Mouse (Mus musculus): ENCODE measurements around the gene Hnrnpab. TPM values are rescaled to one million over a fixed set of nuclear protein-coding genes. Genes with fewer than 3 reads are reported as not detected.

Gene Hnrnpab
- polyA plus RNA-seq, 1 experiment from 2014 or later, result 402 TPM

DNA sequence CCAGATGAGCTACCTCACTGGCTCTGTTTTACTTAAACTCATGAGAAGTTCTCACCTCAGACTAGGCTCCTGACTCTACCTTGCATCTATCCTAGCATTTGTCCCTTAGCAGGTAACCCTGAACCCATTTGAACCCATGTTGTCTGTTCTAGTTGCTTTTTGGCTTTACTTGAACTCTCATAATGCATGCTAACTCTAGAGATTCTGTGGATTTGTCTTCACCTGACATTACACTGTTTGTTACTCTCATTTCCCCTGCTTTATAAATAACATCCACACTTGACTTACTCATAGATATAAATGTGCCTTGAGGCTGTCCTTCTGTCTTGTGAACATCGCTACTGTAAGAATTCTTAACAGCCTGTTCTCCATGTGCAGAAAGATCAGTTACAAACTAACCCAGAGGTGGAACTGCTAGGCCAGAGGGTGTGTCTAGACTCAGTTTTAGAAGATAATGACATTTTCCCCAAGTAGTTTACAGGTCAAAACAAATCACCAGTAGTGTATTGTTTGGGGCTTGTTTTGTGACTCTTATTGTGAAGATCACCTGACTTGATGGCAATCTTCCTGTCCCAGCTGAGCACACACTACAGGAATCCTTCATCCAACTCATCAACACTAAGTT is 11.1 kb downstream of the Hnrnpab start:
- Histone ChIP-seq H3K9ac (no peak overlapping the region), H3K4me2 (no peak overlapping the region), H3K36me3 (peaks cover 69% of the 10 kb centered on the region), H3K27ac (no peak overlapping the region), H3K27me3 (replicated peaks) (no peaks in the 10 kb centered on the region), H3K4me3 (replicated peaks) (no peak overlapping the region), H3K9me3 (no peaks in the 10 kb centered on the region), H3K4me1 (0 out of 2 replicates have a peak, but pooled peaks cover 4% of the 10 kb centered on the region)
- ATAC-seq (ENCODE audit: insufficient read depth, low FRiP score, low read depth), result no peak
- WGBS, result 92% methylated on average over 1 of the region's 1 CpGs

DNA sequence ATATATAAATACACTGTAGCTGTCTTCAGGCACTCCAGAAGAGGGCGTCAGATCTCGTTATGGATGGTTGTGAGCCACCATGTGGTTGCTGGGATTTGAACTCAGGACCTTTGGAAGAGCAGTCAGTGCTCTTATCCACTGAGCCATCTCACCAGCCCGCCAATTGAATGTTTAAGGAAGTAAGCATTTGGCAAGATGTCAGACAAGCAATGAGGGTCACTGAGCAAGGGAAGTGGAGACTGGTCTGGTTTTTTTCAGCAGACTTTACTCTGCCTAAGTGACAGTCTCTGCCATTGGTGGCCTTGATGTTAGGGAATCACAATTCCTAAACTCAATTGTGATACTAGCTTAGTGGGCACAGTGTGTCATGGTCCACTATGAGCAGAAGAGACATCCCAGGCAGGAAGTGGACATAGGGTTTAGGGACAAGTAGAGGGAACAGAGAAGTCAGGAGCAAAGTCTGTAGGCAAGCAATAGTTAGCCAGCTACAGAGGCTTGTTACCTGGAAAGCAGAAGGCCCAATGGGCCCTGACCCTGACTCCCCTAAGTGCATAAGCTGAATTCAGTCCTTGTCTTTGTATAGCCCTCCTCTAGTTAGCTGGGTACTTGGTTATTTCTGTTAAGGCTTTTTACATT is 11.8 kb downstream of the Hnrnpab start:
- H3K4me1 ChIP-seq, result 0 out of 2 replicates have a peak, but pooled peaks cover 4% of the 10 kb centered on the region
- peaks cover 63% of the 10 kb centered on the region for H3K36me3 ChIP-seq
- H3K27ac ChIP-seq, result no peak overlapping the region
- ATAC-seq (ENCODE audit: insufficient read depth, low FRiP score, low read depth), result no peak
- H3K27me3 ChIP-seq (replicated peaks), result no peaks in the 10 kb centered on the region
- no peak overlapping the region for H3K9ac ChIP-seq
- H3K9me3 ChIP-seq, result no peaks in the 10 kb centered on the region
- no peak overlapping the region for H3K4me3 ChIP-seq (replicated peaks)
- H3K4me2 ChIP-seq, result no peak overlapping the region
- 57% methylated on average over 3 of the region's 3 CpGs for WGBS

DNA sequence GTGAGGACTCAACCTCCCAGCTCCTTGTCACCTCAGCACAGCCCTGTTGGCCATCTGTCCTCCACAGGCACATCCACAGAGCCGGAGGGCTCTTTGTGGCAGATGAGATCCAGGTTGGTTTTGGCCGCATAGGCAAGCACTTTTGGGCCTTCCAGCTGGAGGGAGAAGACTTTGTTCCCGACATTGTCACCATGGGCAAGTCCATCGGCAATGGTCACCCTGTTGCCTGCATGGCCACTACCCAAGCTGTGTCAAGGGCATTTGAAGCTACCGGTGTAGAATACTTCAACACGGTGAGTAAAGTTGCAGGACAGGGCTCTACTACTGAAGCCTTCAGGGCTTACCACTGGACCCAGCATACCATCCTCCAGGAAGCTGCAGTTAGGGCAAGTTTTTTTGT is 12.8 kb downstream of the Hnrnpab start:
- H3K36me3 ChIP-seq, result peaks cover 62% of the 10 kb centered on the region
- no peak for ATAC-seq (ENCODE audit: insufficient read depth, low FRiP score, low read depth)
- no peak overlapping the region for H3K27ac ChIP-seq
- H3K27me3 ChIP-seq (replicated peaks), result no peaks in the 10 kb centered on the region
- WGBS, result 94% methylated on average over 6 of the region's 6 CpGs
- H3K4me3 ChIP-seq (replicated peaks), result no peak overlapping the region
- no peaks in the 10 kb centered on the region for H3K9me3 ChIP-seq
- H3K4me1 ChIP-seq, result 0 out of 2 replicates have a peak, but pooled peaks cover 4% of the 10 kb centered on the region
- H3K4me2 ChIP-seq, result no peak overlapping the region
- no peak overlapping the region for H3K9ac ChIP-seq

DNA sequence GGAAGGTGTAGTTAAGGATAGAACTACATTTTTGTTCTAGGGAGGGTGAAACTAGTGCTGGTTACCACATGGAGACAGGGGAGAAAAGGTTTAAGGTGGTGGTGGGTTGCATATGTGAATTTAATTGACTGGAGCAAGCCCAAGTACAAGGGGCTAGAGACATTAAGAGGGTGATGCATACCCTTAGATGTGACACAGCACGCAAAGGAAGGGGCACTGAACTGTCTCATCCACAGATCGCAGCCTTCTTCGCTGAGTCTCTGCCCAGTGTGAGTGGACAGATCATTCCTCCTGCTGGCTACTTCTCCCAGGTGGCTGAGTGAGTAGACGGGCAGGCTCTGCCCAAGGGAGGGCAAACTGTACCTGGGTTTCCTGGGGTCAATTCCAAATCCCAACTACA is 13.3 kb downstream of the Hnrnpab start:
- Histone ChIP-seq H3K4me1 (0 out of 2 replicates have a peak, but pooled peaks cover 4% of the 10 kb centered on the region), H3K9ac (no peak overlapping the region), H3K36me3 (peaks cover 61% of the 10 kb centered on the region), H3K4me3 (replicated peaks) (no peak overlapping the region), H3K27ac (no peak overlapping the region), H3K9me3 (no peaks in the 10 kb centered on the region), H3K27me3 (replicated peaks) (no peaks in the 10 kb centered on the region), H3K4me2 (no peak overlapping the region)
- 91% methylated on average over 4 of the region's 4 CpGs for WGBS
- ATAC-seq (ENCODE audit: insufficient read depth, low FRiP score, low read depth), result no peak

DNA sequence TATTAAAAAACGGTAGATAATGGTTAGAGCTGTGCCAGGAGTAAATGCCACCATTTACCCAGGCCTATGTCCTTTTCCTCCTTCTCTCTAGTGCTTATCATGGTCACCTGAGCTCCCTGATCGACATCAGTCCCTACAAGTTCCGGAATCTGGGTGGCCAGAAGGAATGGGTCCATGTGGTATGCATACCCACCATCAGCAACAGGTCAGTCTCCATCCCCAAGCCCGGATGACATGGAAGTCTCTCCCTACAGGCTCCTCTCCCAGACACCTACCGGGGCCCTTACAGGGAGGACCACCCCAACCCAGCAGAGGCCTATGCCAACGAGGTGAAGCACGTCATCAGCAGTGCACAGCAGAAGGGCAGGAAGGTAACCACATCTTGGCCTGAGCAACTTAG is 14.7 kb downstream of the Hnrnpab start:
- Histone ChIP-seq H3K9ac (no peak overlapping the region), H3K27ac (no peak overlapping the region), H3K4me1 (0 out of 2 replicates have a peak, but pooled peaks cover 6% of the 10 kb centered on the region), H3K4me2 (no peak overlapping the region), H3K27me3 (replicated peaks) (no peaks in the 10 kb centered on the region), H3K9me3 (no peaks in the 10 kb centered on the region), H3K4me3 (replicated peaks) (no peak overlapping the region), H3K36me3 (peaks cover 61% of the 10 kb centered on the region)
- 88% methylated on average over 7 of the region's 7 CpGs for WGBS
- no peak for ATAC-seq (ENCODE audit: insufficient read depth, low FRiP score, low read depth)

DNA sequence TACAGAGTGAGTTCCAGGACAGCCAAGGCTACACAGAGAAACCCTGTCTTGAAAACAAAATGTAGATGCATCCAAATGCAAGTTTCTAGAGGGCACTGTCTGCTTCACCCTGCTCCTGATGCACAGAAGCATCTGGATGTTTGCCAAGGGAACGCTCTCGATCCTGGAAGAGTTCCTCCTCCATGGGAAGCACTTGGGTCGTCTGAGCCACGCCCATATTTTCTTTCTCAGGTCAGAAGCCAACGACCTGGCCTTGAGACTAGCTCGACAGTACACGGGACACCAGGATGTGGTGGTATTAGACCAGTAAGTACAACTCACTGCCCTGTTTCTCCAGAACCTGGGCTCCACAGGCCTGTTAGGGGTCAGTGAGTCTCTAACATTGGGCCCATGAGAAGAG is 15.5 kb downstream of the Hnrnpab start:
- Histone ChIP-seq H3K36me3 (peaks cover 63% of the 10 kb centered on the region), H3K4me3 (replicated peaks) (no peak overlapping the region), H3K4me2 (no peak overlapping the region), H3K27me3 (replicated peaks) (no peaks in the 10 kb centered on the region), H3K4me1 (0 out of 2 replicates have a peak, but pooled peaks cover 10% of the 10 kb centered on the region), H3K27ac (no peak overlapping the region), H3K9ac (no peak overlapping the region), H3K9me3 (no peaks in the 10 kb centered on the region)
- ATAC-seq (ENCODE audit: insufficient read depth, low FRiP score, low read depth), result no peak
- WGBS, result 54% methylated on average over 7 of the region's 7 CpGs

DNA sequence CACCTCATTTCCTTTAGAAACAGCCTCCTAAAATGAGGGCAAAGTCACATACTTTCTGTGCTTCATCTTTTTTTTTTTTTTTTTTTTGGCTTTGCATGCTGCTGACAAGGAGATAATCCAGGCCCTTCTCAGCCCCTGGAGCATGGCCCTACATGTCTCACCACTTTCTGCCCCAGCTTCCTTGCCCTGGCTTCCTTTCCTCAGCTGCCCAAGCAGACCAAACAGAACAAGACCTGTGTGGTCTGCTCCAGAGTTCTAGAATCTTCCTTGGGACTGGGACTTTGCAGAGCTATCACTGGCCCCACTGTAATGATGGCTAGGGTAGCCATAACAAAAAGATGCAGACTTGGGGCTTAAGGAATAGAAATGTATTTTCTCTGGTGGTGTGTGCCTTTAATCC is 16.6 kb downstream of the Hnrnpab start:
- H3K36me3 ChIP-seq, result peaks cover 63% of the 10 kb centered on the region

DNA sequence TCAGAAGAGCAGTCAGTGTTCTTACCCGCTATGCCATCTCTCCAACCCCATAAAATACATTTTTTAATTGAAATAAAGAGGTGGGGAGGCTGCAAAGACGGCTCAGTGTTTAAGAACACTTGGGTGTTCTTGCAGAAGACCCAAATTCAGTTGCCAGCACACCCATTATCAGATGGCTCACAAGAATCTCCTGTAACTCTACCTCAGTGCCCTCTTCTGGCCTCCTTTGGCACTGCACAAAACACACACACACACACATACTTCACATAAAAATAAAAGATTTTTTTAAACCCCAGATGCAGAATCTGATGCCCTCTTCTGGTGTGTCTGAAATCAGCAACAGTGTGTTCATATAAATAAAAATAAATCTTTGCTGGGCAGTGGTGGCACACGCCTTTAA is 17.8 kb downstream of the Hnrnpab start:
- H3K9ac ChIP-seq, result no peak overlapping the region
- H3K9me3 ChIP-seq, result no peaks in the 10 kb centered on the region
- WGBS, result 97% methylated on average over 3 of the region's 3 CpGs
- H3K27me3 ChIP-seq (replicated peaks), result no peaks in the 10 kb centered on the region
- H3K4me2 ChIP-seq, result no peak overlapping the region
- H3K27ac ChIP-seq, result no peak overlapping the region
- H3K4me1 ChIP-seq, result peaks cover 21% of the 10 kb centered on the region
- H3K4me3 ChIP-seq (replicated peaks), result no peak overlapping the region
- ATAC-seq (ENCODE audit: insufficient read depth, low FRiP score, low read depth), result no peak
- peaks cover 58% of the 10 kb centered on the region for H3K36me3 ChIP-seq

More for the DNA sequence above, 16.6 kb downstream of the Hnrnpab start:
- Histone ChIP-seq H3K9me3 (no peaks in the 10 kb centered on the region), H3K4me1 (peaks cover 19% of the 10 kb centered on the region; the same call in 1 of the 2 replicates), H3K9ac (no peak overlapping the region), H3K4me2 (no peak overlapping the region), H3K27ac (no peak overlapping the region), H3K4me3 (replicated peaks) (no peak overlapping the region), H3K27me3 (replicated peaks) (no peaks in the 10 kb centered on the region)
- no peak for ATAC-seq (ENCODE audit: insufficient read depth, low FRiP score, low read depth)

DNA sequence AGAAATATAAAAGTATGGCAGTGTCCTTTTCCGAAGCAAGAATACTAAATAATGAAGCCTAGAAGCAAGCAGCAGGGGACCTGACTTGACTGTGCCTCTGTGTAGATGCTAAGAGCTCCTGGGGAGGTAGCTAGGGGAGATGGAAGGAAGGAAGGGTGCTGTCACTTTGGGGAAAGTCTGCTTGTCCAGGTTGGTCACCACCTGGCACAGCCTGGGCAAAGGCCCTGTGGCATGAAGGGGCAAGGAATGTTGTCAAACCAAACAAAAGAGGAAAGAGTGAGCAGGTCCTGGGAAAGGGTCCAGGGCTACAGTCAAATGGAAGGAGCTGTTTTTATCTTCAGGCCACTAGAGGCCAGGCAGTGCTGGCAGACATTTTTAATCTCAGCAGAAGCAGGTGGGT is 19.6 kb downstream of the Hnrnpab start:
- 89% methylated on average over 1 of the region's 1 CpGs for whole genome bisulfite sequencing
- no peak for ATAC-seq (ENCODE audit: insufficient read depth, low FRiP score, low read depth)
- H3K36me3 ChIP-seq, result peaks cover 42% of the 10 kb centered on the region
- H3K4me1 ChIP-seq, result peaks cover 34% of the 10 kb centered on the region
- H3K9me3 ChIP-seq, result no peaks in the 10 kb centered on the region
- H3K9ac ChIP-seq, result no peak overlapping the region
- no peak overlapping the region for H3K4me3 ChIP-seq (replicated peaks)
- H3K4me2 ChIP-seq, result no peak overlapping the region
- no peak overlapping the region for H3K27ac ChIP-seq
- no peaks in the 10 kb centered on the region for H3K27me3 ChIP-seq (replicated peaks)

DNA sequence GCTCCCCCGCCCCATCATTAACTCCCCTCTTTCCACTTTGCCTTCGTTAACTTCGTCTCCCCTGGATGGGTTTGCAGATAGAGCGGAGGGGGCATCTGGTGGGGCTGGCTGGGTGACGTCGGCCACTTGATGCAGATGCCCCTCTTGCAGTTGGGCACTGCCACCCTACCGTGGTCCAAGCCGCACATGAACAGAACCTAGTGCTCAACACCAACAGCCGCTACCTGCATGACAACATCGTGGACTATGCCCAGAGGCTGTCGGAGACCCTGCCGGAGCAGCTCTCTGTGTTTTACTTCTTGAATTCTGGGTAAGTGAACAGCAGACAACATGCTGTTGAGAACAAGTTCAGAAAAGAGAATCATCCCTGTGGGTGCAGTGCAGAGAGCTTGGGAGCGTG is 20.2 kb downstream of the Hnrnpab start:
- no peak overlapping the region for H3K9ac ChIP-seq
- H3K4me1 ChIP-seq, result peaks cover 33% of the 10 kb centered on the region
- WGBS, result 91% methylated on average over 13 of the region's 13 CpGs
- H3K27me3 ChIP-seq (replicated peaks), result no peaks in the 10 kb centered on the region
- no peak overlapping the region for H3K4me3 ChIP-seq (replicated peaks)
- H3K27ac ChIP-seq, result no peak overlapping the region
- H3K36me3 ChIP-seq, result peaks cover 36% of the 10 kb centered on the region
- H3K9me3 ChIP-seq, result no peaks in the 10 kb centered on the region
- no peak overlapping the region for H3K4me2 ChIP-seq
- no peak for ATAC-seq (ENCODE audit: insufficient read depth, low FRiP score, low read depth)

DNA sequence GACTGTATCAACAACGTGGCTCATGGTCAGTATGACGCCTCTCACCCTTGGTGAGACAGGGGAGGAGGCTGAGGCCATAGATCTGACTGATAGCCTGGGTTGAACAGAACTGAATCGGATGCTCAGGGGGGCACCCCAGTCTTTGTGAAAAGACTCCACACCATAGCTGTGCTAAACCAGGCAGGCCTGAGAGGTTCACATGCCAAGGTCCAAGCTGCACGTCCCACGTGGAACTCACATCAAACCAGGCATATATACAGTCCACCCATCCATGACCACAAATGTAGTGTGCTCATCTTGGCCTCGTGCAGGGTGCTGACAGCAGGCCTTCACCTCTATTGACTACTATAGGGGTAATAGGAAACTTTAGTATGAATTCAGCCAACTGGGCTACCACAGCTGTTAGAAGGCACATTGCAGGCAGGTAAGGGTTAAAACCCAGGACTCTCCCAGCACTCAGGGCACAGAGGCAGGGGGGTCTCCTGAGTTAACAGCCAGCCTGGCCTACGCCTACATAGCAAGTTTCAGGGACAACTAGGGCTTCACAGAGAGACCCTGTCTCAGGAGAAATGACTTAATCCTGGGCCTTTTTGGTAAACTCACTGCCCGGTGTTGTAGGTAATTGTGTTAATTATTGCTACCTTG is 20.9 kb downstream of the Hnrnpab start:
- Histone ChIP-seq H3K4me2 (peak overlapping the region; percentile 80), H3K27me3 (replicated peaks) (no peaks in the 10 kb centered on the region), H3K9me3 (no peaks in the 10 kb centered on the region), H3K27ac (peak overlapping the region; percentile 95; the same call in 1 of the 2 replicates), H3K9ac (peak overlapping the region; percentile 75; the same call in 1 of the 2 replicates), H3K4me1 (peaks cover 30% of the 10 kb centered on the region), H3K36me3 (peaks cover 31% of the 10 kb centered on the region), H3K4me3 (replicated peaks) (peak overlapping the region; percentile 70)
- WGBS, result 55% methylated on average over 8 of the region's 8 CpGs
- peak; percentile 13; the same call in 1 of the 2 replicates for ATAC-seq (ENCODE audit: insufficient read depth, low FRiP score, low read depth)

Data from stomach, embryonic 15.5 days (tissue).